Mouse (Mus musculus) G1E (cell line): ENCODE data around the gene Mrpl9.

ENCODE experiments used
- CTCF ChIP-seq: IDR thresholded peaks from 2 replicates; pipeline ENCODE4 v1.5.1; 2012; ENCODE audit warnings: low read depth, low read length, inconsistent platforms, mixed read lengths
- GATA1 ChIP-seq: IDR thresholded peaks from 2 replicates; pipeline ENCODE4 v1.6.1; 2012; ENCODE audit warnings: borderline replicate concordance, low read length, inconsistent platforms, mixed read lengths
- GATA2 ChIP-seq: IDR thresholded peaks from 2 replicates; pipeline ENCODE4 v1.6.1; 2012; ENCODE audit warnings: low read depth, low read length, inconsistent platforms, borderline replicate concordance
- POLR2AphosphoS5 ChIP-seq: IDR thresholded peaks from 2 replicates; pipeline ENCODE4 v1.6.1; 2012; ENCODE audit warnings: low read depth, low read length, inconsistent platforms; ENCODE audit not compliant: insufficient replicate concordance
- TAL1 ChIP-seq: conservative IDR thresholded peaks from 2 replicates; pipeline ENCODE4 v1.6.1; 2012; ENCODE audit warnings: low read depth, low read length, inconsistent platforms, mixed read lengths

- no peak for TF ChIP-seq CTCF
- TF ChIP-seq GATA1 = no peak
- no peak for TF ChIP-seq GATA2
- no peak for TF ChIP-seq POLR2AphosphoS5
- TF ChIP-seq TAL1 = no peak
Observed at GRCm38 (mm10) chr3:94459834-94460233, 16.7 kb downstream of the Mrpl9 start.
